Mouse (Mus musculus): ENCODE results near the gene Ercc6l2. TPM values are rescaled to one million over a fixed set of nuclear protein-coding genes. Genes with fewer than 3 reads are reported as not detected.

Ercc6l2 gene
- polyA plus RNA-seq (2012; rRNA removed) = 6.2 and 8.1 TPM in 2 replicates

DNA sequence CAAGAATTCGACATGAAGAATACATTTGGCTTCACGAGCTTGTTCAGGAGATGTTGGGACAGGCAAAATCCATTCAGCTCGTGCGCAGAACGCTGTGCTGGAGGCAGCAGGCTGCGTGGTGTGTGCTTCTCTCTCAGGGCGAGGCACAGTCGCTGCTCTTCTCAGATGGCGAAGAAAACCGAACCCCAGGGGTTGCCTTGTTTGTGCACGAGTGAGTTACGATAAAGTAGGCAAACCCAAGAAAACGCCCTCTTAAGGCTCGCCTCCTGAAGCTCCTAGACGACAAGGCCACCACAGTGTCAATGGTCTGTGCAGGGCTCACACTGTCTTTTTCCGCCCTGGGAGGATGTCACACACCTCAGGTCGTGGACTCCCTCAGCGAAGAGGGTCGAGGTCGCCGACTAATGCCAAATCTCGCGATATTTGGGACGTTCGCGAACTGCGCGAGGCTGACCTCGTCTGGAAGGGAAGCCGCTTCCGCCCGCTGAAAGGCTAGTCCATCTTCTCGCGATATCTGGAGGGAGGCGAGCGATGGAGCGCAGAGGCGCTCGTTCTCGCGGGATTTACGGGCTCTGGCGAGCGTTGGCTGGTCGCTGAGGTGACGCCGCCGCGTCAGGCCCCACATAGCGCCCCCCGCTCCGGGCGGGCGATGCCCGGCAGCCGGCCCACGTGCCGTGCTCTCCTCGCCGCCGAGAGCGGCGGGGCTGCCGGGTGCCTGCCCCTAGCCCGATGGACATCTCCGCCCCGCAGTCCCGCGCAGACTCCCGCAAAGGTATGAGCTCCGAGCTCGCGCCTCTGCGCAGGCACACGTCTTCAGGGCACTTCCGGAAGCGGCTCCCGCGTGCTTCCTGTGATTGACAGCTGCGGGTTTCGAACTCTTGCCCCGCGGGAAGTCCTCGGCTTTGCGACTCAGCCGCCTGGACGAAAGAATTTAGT lies at the start of gene Ercc6l2:
TSS of gene Ercc6l2 (plus strand) at position 495 of the 936 bp plus-strand sequence.
- WGBS = under 1% methylated on average over 87 of the region's 87 CpGs

DNA sequence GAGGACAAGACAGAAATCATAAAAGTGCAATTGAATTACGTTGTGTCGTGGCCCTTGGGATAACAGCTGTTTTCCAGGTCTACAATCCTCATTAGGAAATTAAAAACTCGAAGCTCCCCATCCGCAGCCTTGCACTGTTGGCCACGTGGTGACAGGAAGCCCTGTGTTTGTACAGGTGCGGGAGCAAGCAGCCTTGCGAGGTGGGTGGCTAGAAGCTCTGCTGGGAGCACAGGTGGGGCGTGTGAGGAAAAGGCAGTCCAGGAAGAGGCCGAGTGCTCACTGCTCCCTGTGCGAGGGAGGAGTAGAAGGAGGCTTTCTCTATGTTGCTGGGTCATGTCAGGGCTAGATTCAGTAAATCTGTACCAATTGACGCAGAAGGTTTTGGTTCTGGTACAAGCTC lies 49.0 kb upstream of the Ercc6l2 start:
- Histone ChIP-seq H3K27ac (ENCODE audit: control insufficient read depth, insufficient read depth, low read length) (no peak overlapping the region), H3K36me3 (ENCODE audit: control insufficient read depth, insufficient read depth, low read length) (no peaks in the 10 kb centered on the region), H3K4me1 (replicated peaks; ENCODE audit: control insufficient read depth, insufficient read depth, low read length) (no peaks in the 10 kb centered on the region), H3K27me3 (ENCODE audit: control insufficient read depth, insufficient read depth, low read length) (no peaks in the 10 kb centered on the region), H3K4me3 (ENCODE audit: control insufficient read depth, insufficient read depth, low read length) (no peak overlapping the region)
- TF ChIP-seq POLR2A (IDR thresholded peaks at IDR 0.05; ENCODE audit: control insufficient read depth, extremely low read depth, insufficient read depth, low read length, poor library complexity) (no peak), CTCF (IDR thresholded peaks at IDR 0.05; ENCODE audit: borderline replicate concordance, control insufficient read depth, extremely low read depth, insufficient read depth, low read length, poor library complexity) (no peak)
- DNase-seq = no peak
- 70% methylated on average over 11 of the region's 11 CpGs for WGBS

More for the DNA sequence above, at the start of gene Ercc6l2:
- Histone ChIP-seq H3K4me1 (replicated peaks; ENCODE audit: control insufficient read depth, insufficient read depth, low read length) (no peaks in the 10 kb centered on the region), H3K27ac (ENCODE audit: control insufficient read depth, insufficient read depth, low read length) (peak within 1 kb of the TSS; percentile 93), H3K36me3 (ENCODE audit: control insufficient read depth, insufficient read depth, low read length) (no peaks in the 10 kb centered on the region), H3K27me3 (ENCODE audit: control insufficient read depth, insufficient read depth, low read length) (no peaks in the 10 kb centered on the region), H3K4me3 (ENCODE audit: control insufficient read depth, insufficient read depth, low read length) (peak within 1 kb of the TSS; percentile 67)
- TF ChIP-seq POLR2A (IDR thresholded peaks at IDR 0.05; ENCODE audit: control insufficient read depth, extremely low read depth, insufficient read depth, low read length, poor library complexity) (peak; percentile 97), CTCF (IDR thresholded peaks at IDR 0.05; ENCODE audit: borderline replicate concordance, control insufficient read depth, extremely low read depth, insufficient read depth, low read length, poor library complexity) (0 out of 2 replicates have a peak, but pooled peaks have one; percentile 20)
- peak; percentile 100 for DNase-seq

DNA sequence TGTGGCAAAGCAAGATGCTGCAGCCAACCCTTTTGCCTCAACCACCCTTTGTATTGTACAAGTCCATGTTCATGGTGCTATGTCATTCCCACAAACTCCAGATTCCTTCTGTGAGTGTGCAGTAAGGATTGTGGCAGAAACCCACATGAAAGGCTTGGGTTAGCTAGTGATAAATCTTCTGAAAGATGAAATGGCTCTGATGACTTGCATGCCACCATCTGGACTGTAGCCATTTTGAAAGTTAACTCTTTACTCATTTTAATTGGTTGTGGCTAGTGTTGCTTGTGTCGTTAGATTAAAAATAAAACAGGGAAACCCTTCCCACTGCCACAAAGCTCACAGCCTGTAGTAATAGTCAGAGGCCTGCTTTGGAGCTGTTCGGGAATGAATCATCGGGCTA lies 44.0 kb upstream of the Ercc6l2 start:
- no peak overlapping the region for H3K27ac ChIP-seq (ENCODE audit: control insufficient read depth, insufficient read depth, low read length)
- WGBS = 65% methylated on average over 3 of the region's 3 CpGs

DNA sequence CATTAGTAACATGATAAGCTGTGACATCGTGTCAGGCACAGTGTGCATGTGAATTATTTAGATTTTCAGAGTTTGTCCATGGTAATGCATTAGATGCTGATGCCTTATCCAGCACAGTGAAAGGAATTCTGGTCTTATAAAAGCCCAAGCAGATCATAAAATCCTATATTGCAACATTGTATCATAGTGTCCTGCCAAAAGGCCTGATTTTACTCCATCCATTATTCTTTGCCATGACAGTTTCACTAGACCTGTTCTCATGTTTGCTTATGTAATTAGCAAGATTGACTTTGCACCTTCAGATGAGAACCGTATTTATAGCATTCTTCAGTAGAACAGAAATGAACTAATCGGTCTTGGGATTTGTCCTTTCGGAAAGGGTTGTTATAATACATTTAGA lies 36.1 kb upstream of the Ercc6l2 start:
- Histone ChIP-seq H3K27me3 (ENCODE audit: control insufficient read depth, insufficient read depth, low read length) (no peaks in the 10 kb centered on the region), H3K4me3 (ENCODE audit: control insufficient read depth, insufficient read depth, low read length) (no peak overlapping the region), H3K4me1 (replicated peaks; ENCODE audit: control insufficient read depth, insufficient read depth, low read length) (no peaks in the 10 kb centered on the region), H3K27ac (ENCODE audit: control insufficient read depth, insufficient read depth, low read length) (no peak overlapping the region), H3K36me3 (ENCODE audit: control insufficient read depth, insufficient read depth, low read length) (no peaks in the 10 kb centered on the region)
- TF ChIP-seq CTCF (IDR thresholded peaks at IDR 0.05; ENCODE audit: borderline replicate concordance, control insufficient read depth, extremely low read depth, insufficient read depth, low read length, poor library complexity) = no peak
- no peak for TF ChIP-seq POLR2A (IDR thresholded peaks at IDR 0.05; ENCODE audit: control insufficient read depth, extremely low read depth, insufficient read depth, low read length, poor library complexity)
- 89% methylated on average over 4 of the region's 4 CpGs for WGBS
- DNase-seq = no peak

More for the DNA sequence above, 44.0 kb upstream of the Ercc6l2 start:
- Histone ChIP-seq H3K4me1 (replicated peaks; ENCODE audit: control insufficient read depth, insufficient read depth, low read length) (no peaks in the 10 kb centered on the region), H3K36me3 (ENCODE audit: control insufficient read depth, insufficient read depth, low read length) (no peaks in the 10 kb centered on the region), H3K4me3 (ENCODE audit: control insufficient read depth, insufficient read depth, low read length) (no peak overlapping the region), H3K27me3 (ENCODE audit: control insufficient read depth, insufficient read depth, low read length) (no peaks in the 10 kb centered on the region)
- no peak for DNase-seq
- TF ChIP-seq POLR2A (IDR thresholded peaks at IDR 0.05; ENCODE audit: control insufficient read depth, extremely low read depth, insufficient read depth, low read length, poor library complexity) (no peak), CTCF (IDR thresholded peaks at IDR 0.05; ENCODE audit: borderline replicate concordance, control insufficient read depth, extremely low read depth, insufficient read depth, low read length, poor library complexity) (no peak)

GRCm38 (mm10) chr13:63779376-63780291 lies 35.4 kb upstream of the Ercc6l2 start:
- no peaks in the 10 kb centered on the region for H3K4me1 ChIP-seq (replicated peaks; ENCODE audit: control insufficient read depth, insufficient read depth, low read length)
- no peaks in the 10 kb centered on the region for H3K27me3 ChIP-seq (ENCODE audit: control insufficient read depth, insufficient read depth, low read length)
- no peak overlapping the region for H3K27ac ChIP-seq (ENCODE audit: control insufficient read depth, insufficient read depth, low read length)
- no peaks in the 10 kb centered on the region for H3K36me3 ChIP-seq (ENCODE audit: control insufficient read depth, insufficient read depth, low read length)
- WGBS = 91% methylated on average over 2 of the region's 2 CpGs
- no peak for TF ChIP-seq CTCF (IDR thresholded peaks at IDR 0.05; ENCODE audit: borderline replicate concordance, control insufficient read depth, extremely low read depth, insufficient read depth, low read length, poor library complexity)
- TF ChIP-seq POLR2A (IDR thresholded peaks at IDR 0.05; ENCODE audit: control insufficient read depth, extremely low read depth, insufficient read depth, low read length, poor library complexity) = no peak
- no peak overlapping the region for H3K4me3 ChIP-seq (ENCODE audit: control insufficient read depth, insufficient read depth, low read length)
- no peak for DNase-seq

DNA sequence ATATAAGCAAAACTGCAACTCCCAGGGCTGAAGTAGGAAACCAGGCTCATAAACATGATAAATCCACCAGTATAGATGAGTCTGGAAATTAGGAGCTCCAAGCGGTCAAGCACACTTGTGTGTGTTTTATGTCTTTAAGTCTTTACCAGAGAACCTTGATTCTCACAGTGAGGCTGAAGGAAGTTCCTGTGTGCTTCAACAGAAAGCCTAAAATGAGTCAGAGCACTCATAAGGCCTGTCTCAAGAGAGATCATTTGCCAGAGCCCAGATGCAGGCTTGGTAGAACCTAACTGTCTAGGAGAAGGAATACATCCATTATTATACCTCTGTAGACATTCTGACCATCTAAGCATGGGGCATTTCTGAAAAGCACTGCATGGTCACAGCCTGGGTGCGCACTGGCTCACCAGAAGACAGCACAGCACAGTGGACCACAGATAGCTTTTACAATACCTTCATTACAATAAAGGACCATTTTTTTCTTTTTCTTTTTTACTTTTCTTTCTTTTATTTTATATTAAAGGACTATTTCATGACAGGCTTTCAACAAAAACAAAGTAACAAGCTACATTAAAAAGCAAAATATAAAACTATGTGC lies 22.7 kb upstream of the Ercc6l2 start:
- Histone ChIP-seq H3K36me3 (ENCODE audit: control insufficient read depth, insufficient read depth, low read length) (no peaks in the 10 kb centered on the region), H3K4me3 (ENCODE audit: control insufficient read depth, insufficient read depth, low read length) (no peak overlapping the region), H3K27ac (ENCODE audit: control insufficient read depth, insufficient read depth, low read length) (no peak overlapping the region), H3K27me3 (ENCODE audit: control insufficient read depth, insufficient read depth, low read length) (no peaks in the 10 kb centered on the region), H3K4me1 (replicated peaks; ENCODE audit: control insufficient read depth, insufficient read depth, low read length) (no peaks in the 10 kb centered on the region)
- DNase-seq = no peak
- TF ChIP-seq CTCF (IDR thresholded peaks at IDR 0.05; ENCODE audit: borderline replicate concordance, control insufficient read depth, extremely low read depth, insufficient read depth, low read length, poor library complexity) = no peak
- TF ChIP-seq POLR2A (IDR thresholded peaks at IDR 0.05; ENCODE audit: control insufficient read depth, extremely low read depth, insufficient read depth, low read length, poor library complexity) = no peak
- WGBS = 94% methylated on average over 2 of the region's 2 CpGs
